Comparison of ENCODE assay signal across 19 mouse cellular contexts in the genomic region with DNA sequence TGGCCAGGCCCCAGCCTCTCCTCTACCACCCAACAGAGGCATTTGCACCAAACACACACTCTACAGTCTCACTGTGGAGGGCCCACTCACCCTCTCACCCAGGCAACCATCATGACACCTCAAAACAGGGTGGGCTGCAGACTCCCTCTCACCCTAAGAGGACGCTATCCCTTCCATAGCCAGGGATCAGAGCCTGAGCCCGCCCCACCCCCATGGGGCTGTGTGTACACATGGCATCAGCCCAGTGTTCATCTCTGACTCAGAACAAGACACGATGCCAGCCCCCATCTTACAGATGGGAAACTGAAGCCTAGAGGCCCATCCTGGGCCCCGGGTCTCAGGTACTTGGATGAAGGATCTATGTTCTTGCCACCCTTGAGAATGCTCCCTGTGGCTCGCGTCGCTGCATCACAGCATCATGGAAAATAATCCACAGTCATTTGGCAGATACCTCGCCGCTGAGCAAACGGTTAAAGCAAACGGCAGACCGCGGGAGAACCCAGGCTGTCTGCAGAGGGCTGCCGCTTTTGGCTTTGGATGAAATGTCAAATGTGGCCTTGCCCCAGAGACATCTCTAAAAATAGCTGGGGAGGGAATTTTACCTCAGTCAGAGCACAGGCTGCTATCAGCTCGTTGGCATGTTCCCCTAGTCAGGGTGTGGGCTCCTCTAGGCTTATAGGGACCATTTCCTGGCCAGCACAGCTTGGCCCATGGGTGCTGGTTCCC.
DNase-seq lines count a peak whose midpoint lies in the region; ATAC-seq and TF ChIP-seq lines count a peak whose summit lies in the region.
"Had no signal": no experiment of that assay in that cellular context is flagged by ENCODE, and none has a peak within 500 bp of the region (broad histone marks: within the 10 kb centered on the region; RNA-seq: fewer than 3 reads in every experiment).

No protein-coding gene starts in this region.

- 0 out of 2 replicates have a peak, but pooled peaks have one; percentile 21 for ATAC-seq in lung, postnatal 0 days
- ATAC-seq: forebrain, embryonic 16.5 days; midbrain, embryonic 13.5 days; Patski had no signal

- no peak overlapping the region for H3K4me3 ChIP-seq in lung, postnatal 0 days (ENCODE audit: low read depth, low read length)
- no peak overlapping the region for H3K4me3 ChIP-seq in lung, adult 2 months (replicated peaks; ENCODE audit: extremely low read depth, low read depth, low read length)
- H3K4me3 ChIP-seq: hindbrain, embryonic 12.5 days; limb, embryonic 10.5 days; midbrain, embryonic 13.5 days; neural tube, embryonic 13.5 days had no signal

- no peaks in the 10 kb centered on the region for H3K9me3 ChIP-seq in lung, postnatal 0 days (ENCODE audit: low read length)
- H3K9me3 ChIP-seq: limb, embryonic 10.5 days; midbrain, embryonic 13.5 days had no signal

- DNase-seq in lung, postnatal 0 days (ENCODE audit: low spot score) = no peak
- no peak for DNase-seq in lung, adult 2 months
- peak; percentile 45 to 51 for DNase-seq in cerebellum, postnatal 14 days
- DNase-seq in heart, adult 9 months (ENCODE audit: low spot score in 2 of 2) = peak; percentile 46 to 47
- DNase-seq in heart, postnatal 4 days = peak; percentile 45
- no peak for DNase-seq in urinary bladder, postnatal 36 days (ENCODE audit: low spot score in 2 of 2)
- DNase-seq in retina, embryonic 14.5 days (ENCODE audit: low spot score) = no peak
- no peak for DNase-seq in layer of hippocampus, adult 9-11 months
- DNase-seq: kidney, adult 18-20 months; lung, postnatal 36 days; right cerebral cortex, adult 18-20 months had no signal

- no peak overlapping the region for H3K4me2 ChIP-seq in lung, postnatal 0 days (replicated peaks; ENCODE audit: low read depth, low read length)
- H3K4me2 ChIP-seq: hindbrain, embryonic 12.5 days; midbrain, embryonic 13.5 days; neural tube, embryonic 13.5 days had no signal

- no peaks in the 10 kb centered on the region for H3K36me3 ChIP-seq in lung, postnatal 0 days (ENCODE audit: insufficient read depth, low read length)
- H3K36me3 ChIP-seq: hindbrain, embryonic 12.5 days; limb, embryonic 10.5 days; midbrain, embryonic 13.5 days; neural tube, embryonic 13.5 days had no signal

- H3K4me1 ChIP-seq in lung, postnatal 0 days (ENCODE audit: insufficient read depth, low read depth, low read length) = no peaks in the 10 kb centered on the region
- no peaks in the 10 kb centered on the region for H3K4me1 ChIP-seq in lung, adult 2 months (ENCODE audit: control insufficient read depth, insufficient read depth, low read length)
- H3K4me1 ChIP-seq: limb, embryonic 10.5 days had no signal

- H3K27me3 ChIP-seq in lung, postnatal 0 days (replicated peaks; ENCODE audit: insufficient read depth, low read length) = no peaks in the 10 kb centered on the region
- H3K27me3 ChIP-seq: CH12.LX; hindbrain, embryonic 12.5 days; midbrain, embryonic 13.5 days; neural tube, embryonic 13.5 days; Patski had no signal

- no peak for TF ChIP-seq EP300 in lung, postnatal 0 days (IDR thresholded peaks at IDR 0.05)

- H3K9ac ChIP-seq in lung, postnatal 0 days (replicated peaks; ENCODE audit: low read depth) = no peak overlapping the region
- H3K9ac ChIP-seq: hindbrain, embryonic 12.5 days; liver, embryonic 14.5 days; midbrain, embryonic 13.5 days; neural tube, embryonic 13.5 days had no signal

- no peak overlapping the region for H3K27ac ChIP-seq in lung, postnatal 0 days (ENCODE audit: low read length)
- H3K27ac ChIP-seq: hindbrain, embryonic 12.5 days; limb, embryonic 10.5 days; liver, embryonic 14.5 days; midbrain, embryonic 13.5 days; neural tube, embryonic 13.5 days had no signal

- no peak for TF ChIP-seq POLR2A in lung, adult 2 months (IDR thresholded peaks at IDR 0.05; ENCODE audit: borderline replicate concordance, extremely low read depth, low read depth, low read length)

- 68% methylated on average over 15 of the region's 15 CpGs for WGBS in lung, postnatal 0 days
- 66% methylated on average over 15 of the region's 15 CpGs for WGBS in lung, adult 2 months

- no peak for TF ChIP-seq CTCF in lung, postnatal 0 days (IDR thresholded peaks at IDR 0.05)
- TF ChIP-seq CTCF in lung, adult 2 months (IDR thresholded peaks at IDR 0.05; ENCODE audit: insufficient read depth, low read length) = no peak

Comparison
In these comparisons a context has a peak if more than half of its experiments do, and no peak if none do; other contexts are left out.
1. DNase-seq: peak in cerebellum, postnatal 14 days (2 of 2), heart, adult 9 months (2 of 2) and heart, postnatal 4 days (single experiment); none in lung, postnatal 0 days (single experiment), lung, adult 2 months (single experiment), urinary bladder, postnatal 36 days (0 of 2), retina, embryonic 14.5 days (single experiment) and layer of hippocampus, adult 9-11 months (single experiment).